Mouse (Mus musculus) MEL (cell line): ENCODE data around the gene Decr2.

Source experiments
- CTCF ChIP-seq, 3 experiments: IDR thresholded peaks in 2 of 3; conservative IDR thresholded peaks in 1 of 3; 2 replicates each; pipeline ENCODE4 v1.5.1; 2011 to 2012; ENCODE audit warnings: low read length in 3 of 3, low read depth in 2 of 3, mild to moderate bottlenecking in 2 of 3, improper control_type of control experiment in 1 of 3, inconsistent platforms in 1 of 3, mixed read lengths in 1 of 3, moderate library complexity in 1 of 3; ENCODE audit not compliant: control insufficient read depth in 1 of 3, insufficient read depth in 1 of 3, poor library complexity in 1 of 3, severe bottlenecking in 1 of 3
- MYC ChIP-seq: IDR thresholded peaks from 2 replicates; pipeline ENCODE4 v1.6.1; 2011; ENCODE audit warnings: low read depth, mild to moderate bottlenecking, low read length, improper control_type of control experiment, moderate library complexity
- POLR2AphosphoS2 ChIP-seq: IDR thresholded peaks from 2 replicates; pipeline ENCODE4 v1.6.1; 2011; ENCODE audit warnings: low read length, improper control_type of control experiment

GRCm38 (mm10) chr17:26070136-26070535 lies 20.0 kb downstream of the Decr2 start:
- no peak for TF ChIP-seq MYC
- TF ChIP-seq POLR2AphosphoS2 = no peak
- TF ChIP-seq CTCF (IDR thresholded peaks at IDR 0.05 in 2 of 3, conservative IDR thresholded peaks at IDR 0.05 in 1 of 3; ENCODE audit: control insufficient read depth in 1 of 3, insufficient read depth in 1 of 3, low read depth in 2 of 3, low read length in 3 of 3, poor library complexity in 1 of 3, severe bottlenecking in 1 of 3) = no peak
